Mouse (Mus musculus): ENCODE measurements around the gene Blmh. TPM values are rescaled to one million over a fixed set of nuclear protein-coding genes. Genes with fewer than 3 reads are reported as not detected.
"Not testable (repeated sequence)": the region's sequence is repeated elsewhere in the genome, so short reads cannot be mapped to it uniquely, and the experiment has no call there.

Blmh gene
- total RNA-seq, 2 experiments from 2014 or later = 27.2 to 35.2 TPM

GRCm38 (mm10) chr11:76898751-76899150 is 25.9 kb upstream of the Blmh start:
- intact Hi-C loops (cut with DNase I) = loop anchor here (10.0 kb wide), 1 partner anchor 224 kb away; the partner anchor contains the start of genes Bhlha9 and Trarg1
- no peak for DNase-seq
- Histone ChIP-seq H3K4me3 (no peak overlapping the region), H3K27ac (no peak overlapping the region)
- TF ChIP-seq CTCF (IDR thresholded peaks at IDR 0.05) = no peak

GRCm38 (mm10) chr11:76899758-76900738 is 24.6 kb upstream of the Blmh start:
- H3K27ac ChIP-seq = no peak overlapping the region
- intact Hi-C loops (cut with DNase I) = loop anchor here (10.0 kb wide), 1 partner anchor 225 kb away; the partner anchor contains the start of genes Bhlha9 and Trarg1
- DNase-seq = no peak
- H3K4me3 ChIP-seq = no peak overlapping the region
- peak; percentile 44 for TF ChIP-seq CTCF (IDR thresholded peaks at IDR 0.05)

- no peak within 1 kb of the TSS for H3K27ac ChIP-seq
- intact Hi-C loops (cut with DNase I) = no loop called here
- DNase-seq = no peak
- TF ChIP-seq CTCF (IDR thresholded peaks at IDR 0.05) = no peak
- no peak within 1 kb of the TSS for H3K4me3 ChIP-seq
Observed at GRCm38 (mm10) chr11:76901579-76902361, 22.8 kb upstream of the Blmh start, which contains the start of gene Tmigd1. TSS of gene Tmigd1 (plus strand) at chr11:76902159.

- no peak overlapping the region for H3K27ac ChIP-seq
- DNase-seq = no peak
- no peak for TF ChIP-seq CTCF (IDR thresholded peaks at IDR 0.05)
- no peak overlapping the region for H3K4me3 ChIP-seq
- intact Hi-C loops (cut with DNase I) = no loop called here
Observed at GRCm38 (mm10) chr11:76904340-76904739, 20.3 kb upstream of the Blmh start.

GRCm38 (mm10) chr11:76908651-76909050 is 16.0 kb upstream of the Blmh start:
- Histone ChIP-seq H3K4me3 (no peak overlapping the region), H3K27ac (no peak overlapping the region)
- no peak for TF ChIP-seq CTCF (IDR thresholded peaks at IDR 0.05)
- intact Hi-C loops (cut with DNase I) = no loop called here
- DNase-seq = no peak

GRCm38 (mm10) chr11:76911325-76912054 is 13.1 kb upstream of the Blmh start:
- no peak overlapping the region for H3K27ac ChIP-seq

GRCm38 (mm10) chr11:76912055-76912395 is 12.6 kb upstream of the Blmh start:
- no peak for TF ChIP-seq CTCF (IDR thresholded peaks at IDR 0.05)

More at GRCm38 (mm10) chr11:76911325-76912054, 13.1 kb upstream of the Blmh start:
- intact Hi-C loops (cut with DNase I) = no loop called here
- DNase-seq = no peak
- H3K4me3 ChIP-seq = no peak overlapping the region
- no peak for TF ChIP-seq CTCF (IDR thresholded peaks at IDR 0.05)

GRCm38 (mm10) chr11:76914366-76914765 is 10.2 kb upstream of the Blmh start:
- DNase-seq = peak; percentile 22
- no peak for TF ChIP-seq CTCF (IDR thresholded peaks at IDR 0.05)
- Histone ChIP-seq H3K4me3 (no peak overlapping the region), H3K27ac (peak overlapping the region; percentile 24; the same call in 1 of the 2 replicates)
- intact Hi-C loops (cut with DNase I) = no loop called here

More at GRCm38 (mm10) chr11:76912055-76912395, 12.6 kb upstream of the Blmh start:
- no peak overlapping the region for H3K27ac ChIP-seq
- H3K4me3 ChIP-seq = no peak overlapping the region
- peak; percentile 29 for DNase-seq
- intact Hi-C loops (cut with DNase I) = no loop called here

- no peak for DNase-seq
- Histone ChIP-seq H3K4me3 (no peak overlapping the region), H3K27ac (no peak overlapping the region)
- intact Hi-C loops (cut with DNase I) = no loop called here
- no peak for TF ChIP-seq CTCF (IDR thresholded peaks at IDR 0.05)
Observed at GRCm38 (mm10) chr11:76916539-76917229, 7.9 kb upstream of the Blmh start.

GRCm38 (mm10) chr11:76917230-76917548 is 7.4 kb upstream of the Blmh start:
- no peak for DNase-seq
- Histone ChIP-seq H3K27ac (no peak overlapping the region), H3K4me3 (no peak overlapping the region)
- no peak for TF ChIP-seq CTCF (IDR thresholded peaks at IDR 0.05)
- intact Hi-C loops (cut with DNase I) = no loop called here

- no peak overlapping the region for H3K27ac ChIP-seq
- TF ChIP-seq CTCF (IDR thresholded peaks at IDR 0.05) = no peak
- no peak for DNase-seq
- intact Hi-C loops (cut with DNase I) = no loop called here
- no peak overlapping the region for H3K4me3 ChIP-seq
Observed at GRCm38 (mm10) chr11:76920607-76921006, 4.0 kb upstream of the Blmh start.

- H3K27ac ChIP-seq; DNase-seq; H3K4me3 ChIP-seq; intact Hi-C loops (cut with DNase I): not testable (repeated sequence)
Observed at GRCm38 (mm10) chr11:76928586-76928985, 4.0 kb downstream of the Blmh start.

Measured in gastrocnemius, adult 2 months (tissue).